Mouse (Mus musculus) gastrocnemius, adult 2 months (tissue): Measurements from ENCODE around the gene Man1a. TPM values are rescaled to one million over a fixed set of nuclear protein-coding genes. Genes with fewer than 3 reads are reported as not detected.
A peak's percentile ranks its signal among the peaks of the same experiment; 100 is the strongest.

ENCODE experiments used
- DNase-seq: peaks from one replicate; pipeline ENCODE4 v3.0.0; 2022
- H3K27ac ChIP-seq: fragments of 200-600 bp; 2 replicates; pipeline ENCODE4 v1.8.1; 2022; ENCODE audit warnings: mild to moderate bottlenecking
- H3K4me3 ChIP-seq: fragments of 200-600 bp; 2 replicates; pipeline ENCODE4 v1.8.1; 2022; ENCODE audit warnings: mild to moderate bottlenecking, moderate library complexity
- CTCF ChIP-seq: fragments of 200-600 bp; IDR thresholded peaks from 2 replicates; pipeline ENCODE4 v1.8.1; 2022; ENCODE audit warnings: antibody characterized with exemption, mild to moderate bottlenecking, moderate library complexity
- intact Hi-C: fragments of 180-260 bp; cut with DNase I; formaldehyde crosslinking; loops from one replicate; pipeline ENCODE4 v1.15.1; 2025
- total RNA-seq, 2 experiments: library from RNA; stranded (reverse); gene quantifications; 2 replicates each; pipeline ENCODE4 v1.2.3; 2021

The Man1a gene
- total RNA-seq, 2 experiments from 2014 or later: 8.4 to 10.4 TPM

DNA sequence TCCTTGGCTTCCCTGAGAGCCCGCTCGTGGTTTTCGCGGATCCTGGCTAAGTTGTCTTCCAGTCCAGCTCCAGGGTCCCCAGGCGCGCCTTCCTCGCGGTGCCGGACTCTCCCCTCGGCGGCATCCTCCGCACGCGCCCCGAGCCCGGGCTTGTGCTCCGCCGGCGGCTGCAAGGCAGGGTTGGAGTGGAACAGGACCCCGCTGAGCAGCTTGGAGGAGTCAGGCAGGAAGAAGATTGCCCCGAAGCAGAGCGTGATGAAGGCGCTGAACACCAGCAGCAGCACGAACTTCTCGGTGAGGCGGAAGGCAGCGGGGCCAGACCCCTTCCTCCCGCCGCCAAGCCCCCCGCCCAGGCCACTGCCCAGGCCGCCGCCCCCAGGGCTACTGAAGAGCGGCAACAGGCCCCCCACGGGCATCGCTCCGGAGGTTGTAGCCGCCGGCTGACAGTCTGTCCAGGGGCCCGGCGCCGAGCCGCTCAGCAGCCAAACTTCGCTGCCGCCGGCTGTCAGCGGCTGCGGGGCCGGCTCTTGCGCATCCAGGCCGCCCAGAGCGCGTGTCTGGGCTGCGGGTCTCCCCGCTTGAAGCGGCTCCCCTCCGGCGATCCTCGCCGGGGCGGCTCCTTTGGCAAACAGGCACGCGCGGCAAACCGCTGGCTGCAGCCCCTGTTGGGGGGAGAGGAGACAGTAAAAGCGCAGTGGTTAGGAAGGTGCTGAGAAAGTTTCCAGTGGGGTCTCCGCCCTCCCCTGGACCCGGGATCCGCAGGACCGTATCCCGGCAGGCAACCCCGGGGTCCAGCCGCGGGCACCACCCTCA is 1.6 kb downstream of the Man1a start:
- H3K4me3 ChIP-seq: peak overlapping the region; percentile 85
- TF ChIP-seq CTCF: no peak
- DNase-seq: peak; percentile 55
- intact Hi-C loops: loop anchor here (5.0 to 10.0 kb wide), 2 partner anchors 38 to 200 kb away; no protein-coding TSS in a partner anchor
- H3K27ac ChIP-seq: peak overlapping the region; percentile 88

DNA sequence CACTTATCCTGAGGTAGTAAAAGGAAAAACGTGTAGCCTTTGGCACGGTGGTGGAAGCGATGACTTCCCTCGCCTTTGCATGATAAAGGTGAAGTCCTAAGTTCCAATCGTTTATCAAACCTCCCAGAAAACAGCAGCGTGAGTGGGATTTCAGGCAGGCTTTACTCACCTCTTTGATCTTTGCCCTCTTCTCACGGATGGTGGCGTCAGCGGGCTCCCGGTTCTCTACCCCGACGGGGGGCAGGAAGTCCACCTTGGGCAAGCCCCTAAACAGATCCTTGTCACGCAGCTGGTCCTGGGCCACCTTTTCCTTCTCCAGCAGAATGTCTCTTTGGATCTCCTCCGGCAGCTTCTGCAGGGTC is 2.2 kb downstream of the Man1a start:
- peak overlapping the region; percentile 85 for H3K4me3 ChIP-seq
- H3K27ac ChIP-seq: peak overlapping the region; percentile 88
- intact Hi-C loops: loop anchor here (5.0 to 10.0 kb wide), 2 partner anchors 37 to 199 kb away; no protein-coding TSS in a partner anchor
- no peak for DNase-seq
- no peak for TF ChIP-seq CTCF

DNA sequence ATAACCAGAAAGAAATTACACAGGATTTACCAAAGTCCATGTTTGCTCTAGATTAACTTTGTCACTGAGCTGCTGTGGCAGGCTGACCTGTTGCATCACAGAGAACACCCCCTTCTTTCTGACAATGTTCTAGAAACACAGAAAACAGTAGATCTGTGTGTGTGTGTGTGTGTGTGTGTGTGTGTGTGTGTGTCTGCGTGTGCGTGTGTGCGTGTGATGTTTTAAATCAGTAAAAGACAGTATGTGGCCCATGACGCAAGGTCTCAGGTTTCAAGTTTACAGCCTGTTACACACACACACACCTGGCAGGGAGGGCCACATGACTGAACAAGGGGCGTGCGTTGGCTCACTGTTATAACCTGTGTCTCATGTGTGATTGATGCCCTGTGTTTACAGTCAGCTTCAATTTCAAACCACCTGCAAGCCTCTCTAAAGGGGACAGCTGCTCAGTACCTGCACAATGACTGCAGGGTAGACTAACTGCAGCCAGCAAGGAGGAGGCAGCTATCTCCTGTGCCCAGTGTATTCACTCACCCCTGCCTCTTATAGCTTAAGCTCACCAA is 2.7 kb downstream of the Man1a start:
- TF ChIP-seq CTCF: no peak
- peak overlapping the region; percentile 88 for H3K27ac ChIP-seq
- H3K4me3 ChIP-seq: peak overlapping the region; percentile 85
- DNase-seq: no peak
- intact Hi-C loops: loop anchor here (5.0 to 10.0 kb wide), 2 partner anchors 36 to 199 kb away; no protein-coding TSS in a partner anchor

DNA sequence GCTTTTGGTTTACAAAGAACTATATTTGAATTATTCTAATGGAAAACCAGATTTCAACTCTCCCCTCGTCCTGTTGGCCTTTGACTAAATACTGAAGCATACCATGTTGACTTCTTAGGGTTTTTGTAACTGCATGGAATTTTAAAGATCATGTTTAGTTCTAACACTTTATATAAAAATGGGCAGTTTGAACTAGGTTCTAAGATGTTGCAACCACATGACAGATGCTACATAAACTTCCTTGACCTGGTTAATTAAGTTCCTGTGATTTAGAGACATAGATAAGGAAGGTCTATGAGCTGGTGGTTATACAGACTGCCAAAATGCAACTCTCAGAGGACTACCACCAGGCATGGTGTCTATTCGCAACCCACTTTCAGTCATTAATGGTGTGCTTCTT is 4.1 kb downstream of the Man1a start:
- TF ChIP-seq CTCF: no peak
- Histone ChIP-seq H3K4me3 (peak overlapping the region; percentile 85), H3K27ac (0 out of 2 replicates have a peak overlapping the region, but pooled peaks have one; percentile 25)
- DNase-seq: no peak
- intact Hi-C loops: loop anchor here (5.0 to 10.0 kb wide), 2 partner anchors 35 to 198 kb away; no protein-coding TSS in a partner anchor

DNA sequence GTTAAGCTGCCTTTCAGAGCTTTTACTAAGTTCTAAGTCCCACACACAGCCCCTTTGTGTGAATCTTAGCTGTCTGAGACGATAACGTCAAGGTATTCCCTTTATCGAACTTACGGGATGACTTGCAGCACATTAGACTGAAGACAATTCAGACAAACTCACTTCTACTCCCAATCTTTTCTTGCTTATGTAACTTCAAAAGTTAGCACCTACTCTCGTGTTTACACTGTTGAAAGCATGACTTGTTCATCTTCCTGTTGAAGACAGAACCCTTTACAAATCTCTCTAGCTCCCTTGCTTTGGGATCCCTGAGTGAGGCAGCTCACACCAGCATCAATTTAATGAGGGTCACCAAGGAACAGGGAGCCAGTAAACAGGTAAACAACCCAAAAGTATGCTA is 5.9 kb downstream of the Man1a start:
- Histone ChIP-seq H3K27ac (no peak overlapping the region), H3K4me3 (peak overlapping the region; percentile 44)
- intact Hi-C loops: loop anchor here (5.0 to 10.0 kb wide), 2 partner anchors 33 to 196 kb away; no protein-coding TSS in a partner anchor
- DNase-seq: no peak
- no peak for TF ChIP-seq CTCF

DNA sequence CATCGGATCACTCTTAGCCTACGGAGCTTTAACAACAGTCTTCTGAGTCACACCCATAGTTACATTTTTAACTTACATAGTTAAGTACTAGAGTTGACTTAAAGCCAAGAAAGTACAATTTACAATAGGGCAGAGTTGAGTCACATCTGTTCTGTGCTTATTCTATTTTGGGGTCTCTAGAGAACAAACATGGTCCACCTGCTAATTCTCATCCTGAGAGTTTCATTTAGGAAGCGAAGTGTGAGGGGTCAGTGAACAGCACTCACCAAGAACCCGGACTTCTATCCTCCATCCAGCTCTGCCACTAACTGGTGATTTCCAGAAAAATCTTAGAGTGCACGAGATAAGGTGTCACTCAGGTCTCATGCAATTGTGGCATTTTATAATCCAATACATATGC is 7.0 kb downstream of the Man1a start:
- intact Hi-C loops: no loop called here

DNA sequence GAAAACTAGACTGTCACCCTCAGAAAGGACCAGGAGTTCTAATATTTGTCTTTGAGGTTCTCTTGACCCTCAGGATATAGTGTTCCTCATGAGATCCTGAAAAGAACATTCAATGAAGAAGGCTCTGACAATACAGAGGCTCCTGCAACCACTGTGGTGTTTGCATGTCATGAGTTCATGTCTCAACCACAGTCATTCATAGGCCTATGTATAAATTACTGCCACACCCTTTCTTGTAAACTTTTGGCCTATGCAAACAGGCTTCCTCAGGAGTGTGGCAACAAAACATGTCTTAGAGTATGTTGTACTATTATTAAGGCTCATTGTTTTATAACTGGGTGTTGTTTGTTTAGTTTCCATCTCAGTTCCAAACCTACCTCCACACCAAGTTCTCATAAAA is 9.7 kb downstream of the Man1a start:
- intact Hi-C loops: no loop called here
- no peak for TF ChIP-seq CTCF
- DNase-seq: no peak
- Histone ChIP-seq H3K27ac (no peak overlapping the region), H3K4me3 (no peak overlapping the region)

More for the DNA sequence above, 7.0 kb downstream of the Man1a start:
- Histone ChIP-seq H3K27ac (no peak overlapping the region), H3K4me3 (no peak overlapping the region)
- TF ChIP-seq CTCF: no peak
- DNase-seq: no peak

DNA sequence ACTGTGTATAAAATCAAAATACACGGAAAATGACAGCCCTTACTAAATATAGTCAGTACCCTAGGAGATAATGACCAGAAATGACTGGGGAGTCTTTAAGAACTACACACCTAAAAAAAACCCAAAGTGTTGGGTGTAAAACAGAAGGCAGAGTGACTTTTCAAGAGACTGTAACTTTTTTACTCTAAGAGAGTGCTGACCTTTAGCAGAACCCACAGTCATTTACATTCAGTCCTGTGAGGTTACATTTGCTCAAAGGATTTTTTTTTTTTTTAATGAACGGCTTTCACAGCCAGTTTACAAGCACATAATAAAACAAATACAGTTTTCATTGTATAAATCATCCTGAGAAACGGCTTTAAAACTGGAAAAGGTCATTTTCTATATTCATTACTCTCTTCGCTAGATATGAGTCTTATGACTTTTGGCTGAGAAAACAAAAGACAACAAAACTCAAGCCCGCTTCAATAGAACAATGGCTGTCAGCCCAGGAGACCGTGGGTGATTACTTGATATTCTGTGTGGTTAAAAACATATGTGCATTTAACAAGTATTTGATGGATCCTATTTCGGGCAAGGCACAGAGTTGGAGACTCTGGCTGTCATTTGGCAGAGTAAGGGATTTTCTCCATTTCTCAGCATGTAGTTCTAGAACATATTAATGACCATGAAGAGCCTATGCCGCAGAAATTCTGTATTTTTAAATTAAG is 12.7 kb downstream of the Man1a start:
- no peak overlapping the region; the same call in 1 of the 2 replicates for H3K4me3 ChIP-seq
- H3K27ac ChIP-seq: no peak overlapping the region
- no peak for DNase-seq
- no peak for TF ChIP-seq CTCF
- intact Hi-C loops: no loop called here

DNA sequence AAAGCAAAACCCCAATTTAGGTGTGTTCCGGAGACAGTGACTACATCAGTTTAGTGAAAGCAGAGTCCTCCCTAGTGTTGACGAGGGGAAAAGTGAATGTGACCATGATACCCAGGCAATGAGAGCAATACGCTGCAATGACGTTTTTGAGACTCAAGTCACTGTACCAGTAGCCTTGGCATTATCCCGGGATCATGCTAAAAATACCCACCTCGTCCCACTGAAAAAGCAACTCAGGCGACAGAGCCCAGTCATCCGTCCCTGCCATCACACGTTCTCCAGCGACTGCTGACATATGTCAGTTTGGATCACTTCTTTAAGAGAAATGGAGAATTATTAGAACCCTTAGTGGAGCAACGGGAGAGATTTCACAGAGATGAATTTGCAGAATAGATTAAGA is 13.6 kb downstream of the Man1a start:
- no peak for TF ChIP-seq CTCF
- intact Hi-C loops: no loop called here
- H3K27ac ChIP-seq: no peak overlapping the region
- H3K4me3 ChIP-seq: no peak overlapping the region
- no peak for DNase-seq

DNA sequence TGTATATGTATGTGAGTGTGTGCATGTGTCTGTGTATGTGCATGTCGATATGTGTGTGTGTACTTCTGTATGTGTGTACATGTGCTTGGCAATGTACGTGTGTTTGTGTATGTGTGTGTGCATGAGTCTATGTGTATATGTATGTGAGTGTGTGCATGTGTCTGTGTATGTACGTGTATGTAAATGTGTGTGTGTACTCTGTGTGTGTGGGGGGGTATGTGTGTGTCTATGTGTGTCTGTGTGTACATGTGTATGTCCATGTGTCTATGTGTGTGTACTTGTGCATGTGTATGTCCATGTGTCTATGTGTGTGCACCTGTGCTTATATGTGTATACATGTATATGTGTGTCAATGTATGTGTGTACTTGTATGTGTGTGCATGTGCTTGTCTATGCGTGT is 15.2 kb downstream of the Man1a start:
- H3K4me3 ChIP-seq: no peak overlapping the region

DNA sequence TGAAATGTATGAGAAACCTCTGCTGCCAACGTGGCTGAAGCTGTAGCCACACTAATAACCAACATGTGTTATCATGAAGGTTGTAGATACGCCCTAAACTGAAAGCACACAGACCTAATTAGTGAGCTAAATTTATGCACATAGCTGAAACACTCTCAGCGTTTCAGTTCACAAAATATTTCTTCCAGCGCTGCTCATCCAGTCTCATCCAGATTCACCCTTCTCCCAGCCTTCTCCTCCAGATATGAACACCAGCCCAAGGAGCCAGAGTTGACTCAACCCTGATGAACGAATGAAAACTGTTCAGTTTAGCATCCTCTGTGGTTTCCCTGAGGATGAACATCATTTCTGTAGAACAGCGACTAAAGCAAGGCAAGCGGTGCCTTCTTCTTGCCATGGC is 15.8 kb downstream of the Man1a start:
- H3K27ac ChIP-seq: no peak overlapping the region
- no peak for TF ChIP-seq CTCF
- intact Hi-C loops: no loop called here

More for the DNA sequence above, 15.2 kb downstream of the Man1a start:
- no peak for TF ChIP-seq CTCF
- intact Hi-C loops: no loop called here
- H3K27ac ChIP-seq: no peak overlapping the region
- DNase-seq: no peak

DNA sequence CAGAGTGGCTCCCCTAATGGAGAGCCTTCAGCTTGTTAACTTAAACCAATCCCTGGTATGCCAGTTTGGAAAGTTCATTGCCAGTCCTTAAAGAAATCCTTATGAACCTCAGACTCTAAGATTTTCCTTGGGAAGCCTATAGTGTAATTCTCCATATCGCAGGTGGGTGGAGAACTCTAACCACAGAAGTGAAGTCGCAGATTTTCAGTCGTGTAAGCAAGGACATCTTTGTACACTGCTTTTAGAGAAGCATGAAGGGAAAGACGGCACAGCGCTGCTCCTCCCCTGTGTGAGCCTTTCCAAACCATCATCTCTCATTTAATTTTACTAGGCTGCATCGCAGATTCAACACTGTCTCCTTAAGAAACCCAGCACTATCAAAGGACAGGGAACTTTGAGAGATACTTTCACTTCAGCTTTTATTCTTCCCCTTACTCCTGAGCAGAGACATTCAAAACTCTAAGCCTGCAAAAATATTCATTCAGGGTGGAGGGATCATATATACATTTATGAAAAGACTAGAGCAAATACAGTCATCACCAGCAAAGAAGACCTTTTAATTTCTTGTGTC is 16.6 kb downstream of the Man1a start:
- intact Hi-C loops: no loop called here
- peak; percentile 15; the same call in 1 of the 2 replicates for TF ChIP-seq CTCF
- no peak for DNase-seq
- H3K4me3 ChIP-seq: no peak overlapping the region
- H3K27ac ChIP-seq: no peak overlapping the region

More for the DNA sequence above, 15.8 kb downstream of the Man1a start:
- H3K4me3 ChIP-seq: no peak overlapping the region
- no peak for DNase-seq
